Mouse (Mus musculus): ENCODE data around the gene Cfap100.

GRCm38 (mm10) chr6:90426003-90426402 is 2.6 kb downstream of the Cfap100 start:
- TF ChIP-seq CTCF (IDR thresholded peaks at IDR 0.05; ENCODE audit: extremely low read depth, insufficient read length, insufficient replicate concordance, low read depth, low read length) (no peak), POLR2A (IDR thresholded peaks at IDR 0.05; ENCODE audit: low read depth, low read length) (no peak)
